Mouse (Mus musculus) urinary bladder, postnatal 36 days (tissue): ENCODE results near the gene Vmn1r172.
"Not testable (repeated sequence)": the region's sequence is repeated elsewhere in the genome, so short reads cannot be mapped to it uniquely, and the experiment has no call there.

Experiments
- DNase-seq, 2 experiments: peaks; one replicate each; pipeline ENCODE4 v3.0.0; 2022; ENCODE audit warnings: low spot score in 2 of 2, mixed read lengths in 1 of 2

Gene Vmn1r172

GRCm38 (mm10) chr7:23658016-23658415 lies at the start of gene Vmn1r172:
Gene Vmn1r172 (plus strand): TSS chr7:23658316.
- no peak for DNase-seq

DNA sequence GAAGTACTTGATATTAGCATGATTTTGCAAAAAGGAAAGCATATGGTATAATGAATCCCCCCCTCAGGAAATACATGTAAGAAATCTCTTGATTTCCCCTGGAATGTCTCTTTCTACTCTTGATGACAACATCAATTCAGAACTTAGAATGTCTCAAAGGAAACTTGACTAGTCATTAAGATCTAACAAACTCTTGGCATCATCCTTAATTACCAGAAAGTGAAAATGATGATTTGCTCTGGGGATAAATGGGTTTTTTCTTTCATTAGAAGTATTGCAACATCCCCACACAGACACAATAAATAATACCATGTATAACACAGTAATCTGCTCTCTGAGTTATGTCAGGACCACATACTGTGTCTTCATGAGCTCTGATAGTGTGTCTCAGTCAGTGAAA lies 27.7 kb upstream of the Vmn1r172 start, which contains the start of gene Vmn1r171:
Vmn1r171 (plus strand) TSS at position 301 of the 400 bp plus-strand sequence.
- DNase-seq, result no peak

DNA sequence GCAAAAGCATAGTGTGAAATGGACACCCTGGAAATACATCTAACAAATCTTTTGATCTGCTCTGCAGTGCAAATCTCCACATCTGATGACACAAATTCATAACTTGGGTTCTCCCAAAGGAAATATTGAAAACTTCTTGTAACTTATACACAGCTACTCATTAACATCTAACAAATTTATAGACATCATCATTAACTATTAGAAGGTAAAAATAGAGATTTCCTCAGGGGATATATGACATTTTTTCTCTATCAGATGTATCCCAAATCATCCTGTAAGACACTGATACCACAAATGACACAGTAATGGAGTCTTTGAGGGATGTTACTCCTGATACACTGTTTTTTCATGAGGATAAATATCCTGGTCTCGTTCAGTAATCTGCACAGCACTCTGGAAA lies 42.3 kb downstream of the Vmn1r172 start, which contains the start of gene Vmn1r173:
Vmn1r173 (plus strand) TSS at position 301 of the 400 bp plus-strand sequence.
- not testable (repeated sequence) for DNase-seq
